Mouse (Mus musculus) brain, embryonic 14.5 days (tissue): ENCODE data around the gene Olfr130. TPM values are rescaled to one million over a fixed set of nuclear protein-coding genes. Genes with fewer than 3 reads are reported as not detected.

Experiments
- DNase-seq: peaks from one replicate; pipeline ENCODE4 v3.0.0-alpha.2; 2011; ENCODE audit warnings: low read depth
- CTCF ChIP-seq: fragments of 200-500 bp; IDR thresholded peaks from 2 replicates; pipeline ENCODE4 v1.5.1; 2012; ENCODE audit warnings: inconsistent platforms, mild to moderate bottlenecking, moderate library complexity, borderline replicate concordance; ENCODE audit not compliant: insufficient read depth, insufficient read length; ENCODE audit errors: extremely low read depth
- POLR2A ChIP-seq: fragments of 200-500 bp; IDR thresholded peaks from 2 replicates; pipeline ENCODE4 v1.6.1; 2012; ENCODE audit warnings: mild to moderate bottlenecking, inconsistent platforms, borderline replicate concordance; ENCODE audit not compliant: poor library complexity, insufficient read depth, insufficient read length, severe bottlenecking; ENCODE audit errors: extremely low read depth
- polyA plus RNA-seq: library from polyadenylated mRNA; depleted of rRNA; stranded (reverse); fragments of >200 nt; gene quantifications from 2 replicates; pipeline ENCODE4 v1.2.3, GENCODE M21; 2012; rRNA removed

Olfr130 gene
- polyA plus RNA-seq = not detected in 2 replicates

DNA sequence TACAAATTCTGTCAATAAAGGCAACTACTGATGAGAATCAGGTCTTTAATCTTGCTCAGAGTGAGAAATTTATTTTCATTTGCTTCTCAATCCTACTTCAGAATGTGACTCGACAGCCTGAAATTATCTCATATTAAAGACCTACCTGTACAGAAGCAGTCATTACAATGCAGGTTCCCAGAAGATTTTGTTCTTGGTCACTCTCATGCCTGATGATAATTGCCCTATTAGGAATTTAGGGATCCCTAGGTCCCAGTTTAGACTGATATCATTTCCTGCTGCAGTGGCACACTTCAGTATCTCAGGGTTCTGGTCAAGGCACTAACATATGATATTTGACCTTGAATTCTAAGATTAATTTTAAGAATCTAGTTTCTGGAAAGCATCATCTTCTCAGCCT lies at the start of gene Olfr130:
Olfr130 (plus strand) TSS at position 301 of the 400 bp plus-strand sequence.
- TF ChIP-seq POLR2A = no peak
- DNase-seq = no peak

DNA sequence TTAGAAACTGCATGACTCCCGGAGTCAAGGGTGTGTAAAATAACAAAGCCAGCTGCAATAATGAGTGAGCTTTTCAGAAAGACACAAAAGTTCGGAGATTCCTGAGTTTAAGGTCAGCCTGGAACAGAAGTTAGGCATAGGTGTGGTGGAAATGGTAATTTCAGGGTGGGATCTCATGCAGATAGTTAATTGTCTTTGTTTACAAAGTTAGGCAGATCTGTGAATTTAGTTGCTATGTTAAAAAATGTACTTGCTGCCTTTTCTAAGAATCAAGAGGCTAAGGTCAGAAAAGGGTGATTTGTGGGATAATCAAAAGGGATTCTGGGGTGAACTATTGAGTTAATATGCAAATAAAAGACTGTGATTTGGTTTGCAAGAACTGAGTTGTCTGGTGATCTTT lies 47.4 kb upstream of the Olfr130 start:
- TF ChIP-seq POLR2A (no peak), CTCF (no peak)

GRCm38 (mm10) chr17:38026297-38026696 lies 37.4 kb upstream of the Olfr130 start:
- DNase-seq = peak; percentile 0
- no peak for TF ChIP-seq CTCF
- no peak for TF ChIP-seq POLR2A

More for the DNA sequence above, 47.4 kb upstream of the Olfr130 start:
- no peak for DNase-seq

- DNase-seq = no peak
- no peak for TF ChIP-seq CTCF
- no peak for TF ChIP-seq POLR2A
These were observed 3.7 kb upstream of the Olfr130 start, which contains the start of gene Olfr129 for GRCm38 (mm10) chr17:38059979-38060378. Gene Olfr129 (minus strand): TSS chr17:38060079.

DNA sequence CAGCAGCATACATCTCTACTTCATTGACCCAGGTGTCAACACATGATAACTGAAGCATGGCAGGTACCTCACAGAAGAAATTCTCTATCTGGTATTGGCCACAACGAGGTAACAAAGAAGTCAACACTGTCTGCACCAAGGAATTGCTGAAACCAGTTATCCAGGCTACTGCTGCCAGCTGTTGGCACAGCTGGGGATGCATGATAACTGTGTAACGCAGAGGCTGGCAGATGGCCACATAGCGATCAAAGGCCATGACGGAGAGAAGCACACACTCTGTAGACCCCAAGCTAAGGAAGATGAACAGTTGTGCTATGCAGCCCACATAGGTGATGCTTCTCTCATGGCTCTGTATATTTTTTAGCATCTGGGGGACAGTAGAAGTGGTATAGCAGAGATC lies 18.6 kb downstream of the Olfr130 start:
- no peak for TF ChIP-seq POLR2A
- no peak for TF ChIP-seq CTCF
- no peak for DNase-seq

DNA sequence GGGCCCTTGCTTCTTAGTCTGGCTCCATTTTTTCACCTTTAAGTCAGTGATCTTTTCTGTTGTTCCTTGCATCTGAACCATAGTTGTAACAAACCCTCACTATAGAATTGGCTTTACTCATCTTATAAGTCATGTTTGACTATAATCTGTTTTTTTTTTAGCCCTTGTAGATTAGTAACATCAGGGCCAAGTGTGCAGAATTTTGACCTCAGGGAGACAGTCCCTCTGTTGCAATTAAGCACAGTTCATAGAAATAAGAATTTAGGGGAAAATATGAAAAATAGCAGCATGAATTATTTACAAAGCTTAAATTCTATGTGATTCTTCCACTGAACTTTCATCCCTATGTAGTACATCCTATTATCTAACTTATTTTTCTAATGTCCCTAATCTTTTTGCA lies 24.9 kb downstream of the Olfr130 start, which contains the start of gene Olfr131:
Olfr131 (minus strand) TSS at position 101 of the 400 bp plus-strand sequence.
- TF ChIP-seq POLR2A (no peak), CTCF (no peak)
- DNase-seq = no peak

Other genes with a start within 250 kb of the Olfr130 start
- not detected in 2 replicates for gene Olfr125, start 231.0 kb upstream of the Olfr130 start, polyA plus RNA-seq
- not detected in 2 replicates for gene Olfr126, start 216.4 kb upstream of the Olfr130 start, polyA plus RNA-seq
- not detected in 2 replicates for gene Olfr127, start 163.5 kb upstream of the Olfr130 start, polyA plus RNA-seq
- gene Olfr128, start 143.4 kb upstream of the Olfr130 start, polyA plus RNA-seq = not detected in 2 replicates
- gene Olfr761, start 110.8 kb upstream of the Olfr130 start, polyA plus RNA-seq = not detected in 2 replicates
- gene Olfr129, start 3.8 kb upstream of the Olfr130 start, polyA plus RNA-seq = not detected in 2 replicates
- gene Olfr131, start 24.8 kb downstream of the Olfr130 start, polyA plus RNA-seq = not detected in 2 replicates
- not detected in 2 replicates for gene Olfr132, start 70.6 kb downstream of the Olfr130 start, polyA plus RNA-seq
- gene Olfr133, start 81.4 kb downstream of the Olfr130 start, polyA plus RNA-seq = not detected in 2 replicates
- not detected in 2 replicates for gene Olfr134, start 107.5 kb downstream of the Olfr130 start, polyA plus RNA-seq
- gene Olfr135, start 140.4 kb downstream of the Olfr130 start, polyA plus RNA-seq = not detected in 2 replicates
- gene Olfr138, start 197.1 kb downstream of the Olfr130 start, polyA plus RNA-seq = not detected in 2 replicates
- not detected in 2 replicates for gene Olfr137, start 243.6 kb downstream of the Olfr130 start, polyA plus RNA-seq